Mouse (Mus musculus) frontal cortex, adult 2 months (tissue): ENCODE measurements around the gene Jchain. TPM values are rescaled to one million over a fixed set of nuclear protein-coding genes. Genes with fewer than 3 reads are reported as not detected.
A peak's percentile ranks its signal among the peaks of the same experiment; 100 is the strongest.

Experiments
- DNase-seq, 2 experiments: peaks; one replicate each; pipeline ENCODE4 v3.0.0; 2022; ENCODE audit warnings: low spot score in 1 of 2; ENCODE audit errors: extremely low spot score in 1 of 2
- polyA plus RNA-seq: library from polyadenylated mRNA; depleted of rRNA; stranded (reverse); fragments of >200 nt; gene quantifications from 2 replicates; pipeline ENCODE4 v1.2.3, GENCODE M21; 2012; rRNA removed

Gene Jchain
- polyA plus RNA-seq, 1 experiment: 1.7 TPM

DNA sequence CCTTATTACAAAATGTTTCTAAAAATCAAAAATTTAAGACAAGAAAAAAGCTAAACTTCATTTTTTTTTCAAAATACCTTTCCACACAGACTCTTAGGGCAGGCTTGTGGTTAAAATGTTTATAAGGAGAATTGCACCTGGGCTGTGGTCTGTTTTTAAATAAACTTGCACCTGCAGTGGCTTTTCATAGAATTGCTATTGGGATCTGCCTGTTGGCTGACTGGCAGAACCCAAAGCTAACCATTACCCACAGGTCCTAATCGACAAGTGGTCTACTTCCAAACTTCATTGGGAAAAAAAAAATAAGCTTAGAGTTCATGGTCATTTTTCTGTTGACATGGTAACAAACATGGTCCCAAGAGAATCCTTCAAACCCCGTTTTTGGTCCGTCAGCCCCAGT lies 7.0 kb upstream of the Jchain start:
- DNase-seq: no peak

DNA sequence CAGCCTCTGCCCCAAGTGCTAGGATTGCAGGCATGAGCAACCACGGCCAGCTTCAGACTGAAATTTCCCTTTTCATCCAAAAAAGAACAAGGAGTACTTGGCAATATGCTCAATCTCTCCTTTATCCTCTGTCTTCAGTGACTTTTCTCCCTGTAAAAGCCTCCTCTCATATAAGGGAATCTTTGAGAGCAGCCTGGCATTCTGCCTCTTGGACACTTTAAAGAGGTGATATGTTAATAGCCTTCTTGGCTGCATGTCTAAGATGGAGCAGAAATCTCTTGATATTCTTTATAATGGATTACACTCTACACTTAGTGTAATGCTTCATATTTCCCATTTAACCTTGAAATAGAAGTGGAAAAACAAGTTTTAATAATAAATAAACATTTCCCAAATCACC lies 3.2 kb upstream of the Jchain start:
- no peak for DNase-seq

GRCm38 (mm10) chr5:88519232-88519631 lies 8.5 kb downstream of the Jchain start:
- DNase-seq: peak in 1 of 2 experiments; percentile 68

DNA sequence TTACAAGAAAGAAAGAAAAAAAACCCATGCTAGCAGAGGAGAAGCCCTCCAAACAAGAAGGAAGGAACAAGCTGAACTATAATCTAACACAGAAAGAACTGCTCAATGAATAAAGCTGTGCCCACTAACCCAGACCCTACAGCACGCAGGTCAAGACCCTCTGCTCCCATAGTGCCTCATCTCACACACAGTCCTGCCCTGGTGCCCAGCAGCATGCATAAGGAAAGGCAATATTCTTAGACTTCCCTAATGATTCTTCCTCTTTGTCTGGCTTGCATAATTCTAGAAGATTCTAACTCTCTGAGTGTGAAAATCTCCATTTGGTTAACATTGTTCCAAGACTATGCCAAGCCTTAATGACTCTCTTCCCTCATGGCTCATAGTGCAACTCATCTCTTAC lies 18.7 kb downstream of the Jchain start:
- no peak for DNase-seq

DNA sequence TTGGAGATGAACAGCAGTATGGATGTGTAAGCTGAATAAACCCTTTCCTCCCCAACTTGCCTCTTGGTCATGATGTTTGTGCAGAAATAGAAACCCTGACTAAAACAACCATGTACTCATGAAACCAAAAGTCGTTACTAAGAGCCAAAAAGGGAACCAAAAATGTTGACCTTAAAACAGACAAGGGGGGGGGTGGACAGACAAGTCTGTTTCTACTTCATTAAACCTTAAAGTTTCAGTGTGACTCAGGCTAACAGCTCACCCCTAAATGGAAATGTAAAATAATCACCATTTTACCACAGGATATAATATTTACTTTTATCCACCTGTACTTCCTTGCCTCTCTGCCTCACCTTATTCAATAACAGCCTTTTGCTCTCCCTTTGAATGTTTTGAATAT lies 19.1 kb downstream of the Jchain start:
- DNase-seq: no peak

DNA sequence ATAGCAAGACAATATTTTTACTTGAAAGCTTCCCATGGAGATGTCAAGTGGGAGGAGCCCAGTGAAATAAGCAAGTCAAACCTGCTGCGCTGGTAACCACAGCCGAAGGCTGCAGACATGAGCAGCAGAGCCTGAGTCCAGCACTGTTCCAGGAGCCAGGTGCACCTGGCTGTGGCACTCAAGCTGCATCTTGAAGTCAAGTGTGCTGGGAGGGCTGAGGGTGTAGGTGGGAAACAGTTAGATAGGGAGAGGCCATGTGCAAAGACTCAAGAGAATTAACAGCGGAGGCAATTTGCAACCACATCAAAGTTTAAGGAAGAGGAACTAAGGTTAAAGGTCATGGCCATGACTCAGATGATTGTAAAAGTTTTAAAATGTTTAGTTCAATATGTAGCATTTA lies 27.9 kb downstream of the Jchain start:
- no peak for DNase-seq

DNA sequence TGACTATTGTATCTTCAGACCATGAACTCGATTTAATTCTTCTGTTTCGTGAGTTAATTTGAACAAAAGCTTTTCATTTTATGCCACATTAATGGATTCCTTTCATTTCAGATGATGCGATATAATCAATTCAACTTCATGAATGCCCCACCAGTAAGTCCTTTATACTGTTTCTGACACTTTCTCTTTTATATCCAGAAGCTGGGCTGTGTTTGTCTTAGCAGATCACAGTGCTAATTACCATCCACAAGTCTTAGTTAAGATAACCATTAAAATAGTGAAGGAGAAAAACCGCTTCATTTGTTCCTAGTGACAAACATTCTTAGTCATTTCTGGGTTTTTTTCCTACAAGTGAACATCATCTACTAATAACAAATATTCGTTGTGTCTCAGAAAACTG lies 36.6 kb downstream of the Jchain start:
- no peak for DNase-seq

- DNase-seq: no peak
These were observed 38.7 kb downstream of the Jchain start for GRCm38 (mm10) chr5:88489004-88489403.

- no peak for DNase-seq
These were observed 40.0 kb downstream of the Jchain start, which contains the start of gene Enam for GRCm38 (mm10) chr5:88487675-88488074. TSS of gene Enam (plus strand) at chr5:88487975.

Other genes with a start within 250 kb of the Jchain start
- gene Prol1, start 210.6 kb downstream of the Jchain start, polyA plus RNA-seq: not detected in 2 replicates
- not detected in 2 replicates for gene Amtn, start 151.8 kb downstream of the Jchain start, polyA plus RNA-seq
- gene Ambn, start 71.9 kb downstream of the Jchain start, polyA plus RNA-seq: not detected in 2 replicates
- gene Enam, start 39.9 kb downstream of the Jchain start, polyA plus RNA-seq: not detected in 2 replicates
- gene Utp3, start 26.6 kb upstream of the Jchain start, polyA plus RNA-seq: 28.7 and 29.9 TPM in 2 replicates
- gene Rufy3, start 37.1 kb upstream of the Jchain start, polyA plus RNA-seq: 104 and 113 TPM in 2 replicates
- gene Grsf1, start 148.3 kb upstream of the Jchain start, polyA plus RNA-seq: 80.3 and 82.5 TPM in 2 replicates
- gene Mob1b, start 193.0 kb upstream of the Jchain start, polyA plus RNA-seq: 12.4 and 13.2 TPM in 2 replicates
- 16.0 and 17.1 TPM in 2 replicates for gene Dck, start 237.1 kb upstream of the Jchain start, polyA plus RNA-seq